Mouse (Mus musculus) spleen, postnatal 14 days (tissue): ENCODE measurements around the gene Emc7.

ENCODE experiments used
- DNase-seq, 2 experiments: peaks; one replicate each; pipeline ENCODE4 v3.0.0; 2021 to 2022; ENCODE audit warnings: low spot score in 2 of 2

The Emc7 gene

GRCm38 (mm10) chr2:112520526-112521482 is 66.0 kb downstream of the Emc7 start:
- no peak for DNase-seq
